Mouse (Mus musculus) testis, adult 2 months (tissue): ENCODE data around the gene Slc11a1.

Experiments
- CTCF ChIP-seq: fragments of 200-500 bp; IDR thresholded peaks from 2 replicates; pipeline ENCODE4 v1.5.1; 2012; ENCODE audit warnings: low read depth, mild to moderate bottlenecking, inconsistent platforms, low read length, moderate library complexity; ENCODE audit not compliant: control insufficient read depth, insufficient read depth, insufficient replicate concordance
- POLR2A ChIP-seq: fragments of 200-500 bp; IDR thresholded peaks from 2 replicates; pipeline ENCODE4 v1.6.1; 2012; ENCODE audit warnings: low read depth, mild to moderate bottlenecking, inconsistent platforms, low read length, moderate library complexity; ENCODE audit not compliant: control insufficient read depth

DNA sequence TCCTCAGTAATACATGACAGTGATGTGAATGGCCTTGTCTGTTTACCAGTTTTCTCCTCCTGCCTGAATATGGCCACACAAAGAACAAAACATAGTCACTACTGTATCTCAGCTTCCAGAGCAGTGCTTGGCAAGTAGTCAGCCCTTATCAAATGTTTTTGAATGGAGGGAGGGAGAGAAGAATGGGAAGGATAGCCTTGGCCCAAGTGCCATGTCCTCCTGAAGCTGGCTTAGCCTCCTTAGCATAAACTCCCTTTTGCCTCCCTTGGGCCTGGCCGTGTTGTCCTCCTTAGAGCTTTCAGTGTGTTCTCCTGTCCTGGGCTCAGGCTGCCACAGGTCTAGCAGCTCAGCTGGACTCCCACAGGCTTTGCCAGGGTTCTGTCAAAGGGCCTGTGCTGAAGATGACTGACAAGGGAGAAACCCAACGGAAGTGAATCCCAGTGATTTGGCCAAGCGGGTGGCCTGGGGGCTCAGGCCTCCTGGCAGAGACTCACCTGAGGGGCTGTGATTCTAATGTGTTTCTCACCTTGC, 37.7 kb upstream of the Slc11a1 start:
- no peak for TF ChIP-seq CTCF
- no peak for TF ChIP-seq POLR2A
